Mouse (Mus musculus) kidney, postnatal 10 days (tissue): ENCODE data around the gene Gpr135.

Experiments
- DNase-seq: peaks from one replicate; pipeline ENCODE4 v3.0.0; 2021; ENCODE audit warnings: mixed read lengths

Gpr135 gene

DNA sequence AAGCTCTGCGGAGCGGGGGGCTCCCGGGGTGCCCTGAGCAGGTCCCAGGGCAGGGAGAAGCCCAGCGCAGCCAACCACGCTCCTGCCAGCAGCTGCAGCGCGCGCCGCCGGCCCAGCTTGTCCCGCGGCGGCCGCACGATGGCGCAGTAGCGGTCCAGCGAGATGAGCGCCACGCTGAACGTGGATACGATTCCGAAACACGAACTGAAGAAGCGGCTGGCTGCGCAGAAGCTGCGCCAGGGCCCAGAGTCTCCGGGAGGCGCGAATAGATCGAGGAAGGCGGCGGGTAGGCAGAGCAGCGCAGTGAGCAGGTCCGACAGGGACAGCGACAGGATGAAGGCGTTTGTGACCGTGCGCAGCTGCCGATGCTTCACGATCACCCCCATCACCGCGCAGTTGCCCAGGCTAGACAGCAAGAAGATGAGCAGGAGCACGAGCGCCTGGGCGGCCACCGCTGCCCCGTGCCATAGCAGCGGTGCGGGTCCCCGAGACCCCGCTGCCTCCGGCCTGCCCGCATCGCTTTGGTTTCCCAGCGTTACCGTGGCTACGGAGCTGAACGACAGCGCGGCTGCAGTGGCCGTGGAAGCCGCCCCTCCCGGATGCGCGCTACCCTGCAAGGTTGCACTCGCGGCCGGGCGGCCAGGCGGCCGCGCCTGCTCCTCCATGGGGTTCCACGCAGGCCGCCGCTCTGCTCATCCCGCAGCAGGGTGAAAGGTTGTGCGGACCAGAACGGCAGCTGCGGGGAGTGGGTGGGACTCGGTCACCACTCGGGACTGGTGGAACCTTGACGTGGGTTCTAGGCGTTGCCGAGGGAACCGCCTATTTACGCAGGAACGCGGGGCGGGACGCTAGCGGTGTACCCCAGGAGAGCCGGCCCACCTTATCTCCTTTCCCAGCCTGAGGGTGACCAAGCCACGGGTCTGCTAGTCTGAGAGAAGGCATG, at the start of gene Gpr135:
TSS of gene Gpr135 (minus strand) at position 799 of the 943 bp plus-strand sequence.
- DNase-seq: peak; percentile 89

DNA sequence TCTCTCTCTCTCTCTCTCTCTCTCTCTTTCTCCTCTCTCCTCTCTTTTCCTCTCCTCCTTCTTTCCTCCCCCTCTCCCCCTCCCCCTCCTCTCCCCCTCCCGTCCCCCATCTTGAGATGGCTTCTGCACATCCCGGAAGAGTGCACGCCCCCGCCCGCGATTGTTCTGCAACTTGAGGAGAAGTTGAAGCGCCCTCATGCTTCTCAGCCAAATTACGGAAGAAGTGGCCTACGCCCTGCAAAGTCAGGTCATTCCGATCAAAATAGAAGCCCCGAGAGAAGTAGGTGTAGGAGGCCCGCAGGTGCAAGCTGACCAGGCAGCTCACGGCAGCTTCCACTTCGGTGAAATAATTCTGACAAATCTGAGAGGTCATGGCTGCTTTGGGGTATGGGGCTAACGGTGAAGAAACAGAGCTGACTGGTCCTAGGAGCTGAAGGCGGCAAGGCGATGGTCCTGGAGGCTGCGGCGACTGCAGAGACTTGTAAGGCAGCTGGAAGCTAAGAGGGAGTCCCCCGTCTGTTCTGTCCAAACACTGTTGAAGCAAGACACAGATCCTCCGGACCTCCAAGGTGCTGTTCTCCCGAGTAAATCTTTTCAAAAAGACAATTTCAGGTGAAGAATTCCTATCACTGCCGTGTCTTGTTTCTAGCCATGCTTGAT, 44.9 kb upstream of the Gpr135 start:
- DNase-seq: no peak

DNA sequence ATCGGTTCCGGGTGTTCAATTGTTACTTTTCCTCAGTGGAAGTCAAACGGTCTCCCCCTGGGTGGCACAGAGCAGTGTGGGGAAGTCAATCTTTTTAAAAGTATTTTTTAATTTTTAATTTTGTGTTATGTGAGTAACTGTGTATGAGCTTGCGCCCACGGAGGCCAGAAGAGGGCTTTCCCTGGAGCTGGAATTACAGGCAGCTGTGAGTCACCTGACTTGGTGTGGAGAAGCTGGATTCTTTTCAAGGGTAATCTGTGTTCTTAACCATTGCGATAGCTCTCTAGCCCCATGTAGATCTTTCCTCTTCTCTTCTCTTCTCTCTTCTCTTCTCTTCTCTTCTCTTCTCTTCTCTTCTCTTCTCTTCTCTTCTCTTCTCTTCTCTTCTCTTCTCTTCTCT, 44.2 kb upstream of the Gpr135 start:
- no peak for DNase-seq

DNA sequence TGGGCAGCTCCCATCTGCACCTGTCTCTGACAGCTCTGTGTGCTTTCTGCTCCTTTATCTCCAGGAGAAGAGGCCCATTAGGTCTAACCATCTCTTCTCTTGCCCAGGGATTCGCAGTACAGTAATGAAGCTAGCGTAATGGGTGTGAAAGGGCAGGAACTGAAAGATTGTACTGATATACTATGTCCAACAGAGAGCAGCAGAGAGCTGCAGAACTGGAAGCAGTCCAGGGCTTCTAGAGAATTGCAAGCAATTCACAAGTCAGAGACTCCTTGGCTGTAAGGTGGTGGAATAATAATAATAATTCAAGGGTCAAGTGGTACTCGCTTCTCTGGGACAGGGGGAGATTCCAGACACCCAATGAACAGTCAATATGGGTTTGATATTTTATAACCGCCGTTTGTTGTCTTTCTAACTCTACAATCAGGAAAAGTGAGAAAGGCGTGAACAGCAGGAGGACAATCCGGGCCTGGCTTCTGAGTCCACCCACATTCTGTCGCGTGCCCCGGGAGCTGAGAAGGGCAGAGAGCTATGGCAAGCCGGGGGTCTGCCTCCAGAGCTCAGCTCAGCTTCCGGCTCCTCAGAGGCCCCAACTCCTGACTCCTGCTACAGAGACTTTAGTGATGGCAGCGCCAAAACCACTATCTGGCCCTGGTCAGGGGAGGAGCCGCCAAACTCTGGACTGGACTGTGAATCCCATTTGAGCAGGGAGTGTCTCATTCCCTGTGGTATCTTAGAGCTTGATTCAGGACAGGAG, 33.8 kb upstream of the Gpr135 start:
- peak; percentile 77 for DNase-seq

DNA sequence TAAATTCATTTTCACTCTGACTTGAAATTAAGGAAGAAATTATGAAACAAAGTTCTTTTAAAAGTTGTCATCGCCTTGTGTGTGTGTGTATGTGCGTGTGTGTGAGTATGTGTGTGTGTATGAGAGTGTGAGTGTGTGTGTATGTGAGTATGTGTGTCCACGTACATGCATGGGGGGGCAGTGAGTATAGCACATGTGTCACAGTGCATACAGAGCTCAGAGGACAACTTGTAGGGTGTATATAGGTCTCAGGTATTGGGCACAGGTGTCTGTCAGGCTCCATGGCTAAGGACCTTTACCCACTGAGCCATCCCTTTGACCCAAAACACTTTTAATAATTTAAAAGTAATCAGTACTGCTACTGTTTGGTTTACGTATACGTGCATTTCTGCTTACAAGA, 33.1 kb upstream of the Gpr135 start:
- DNase-seq: no peak

DNA sequence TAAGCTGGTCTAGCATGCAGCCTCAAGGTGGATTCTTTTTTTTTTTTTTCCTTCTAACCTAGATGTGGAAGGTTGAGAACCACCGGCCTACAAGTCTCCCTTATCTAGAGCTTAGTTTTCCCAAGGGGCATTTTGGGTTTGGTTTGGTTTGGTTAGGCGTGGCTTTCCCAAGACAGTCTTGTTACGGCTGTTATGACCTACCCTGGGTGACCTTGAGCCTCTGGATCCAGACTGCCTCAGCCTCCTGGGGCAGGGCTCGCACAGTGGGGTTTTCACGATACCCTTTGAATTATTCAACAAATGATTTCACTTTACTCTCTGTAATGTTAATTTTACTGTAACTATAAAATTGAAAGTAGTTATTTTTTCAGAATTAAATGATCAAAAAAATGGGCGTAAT, 31.9 kb upstream of the Gpr135 start:
- DNase-seq: no peak

DNA sequence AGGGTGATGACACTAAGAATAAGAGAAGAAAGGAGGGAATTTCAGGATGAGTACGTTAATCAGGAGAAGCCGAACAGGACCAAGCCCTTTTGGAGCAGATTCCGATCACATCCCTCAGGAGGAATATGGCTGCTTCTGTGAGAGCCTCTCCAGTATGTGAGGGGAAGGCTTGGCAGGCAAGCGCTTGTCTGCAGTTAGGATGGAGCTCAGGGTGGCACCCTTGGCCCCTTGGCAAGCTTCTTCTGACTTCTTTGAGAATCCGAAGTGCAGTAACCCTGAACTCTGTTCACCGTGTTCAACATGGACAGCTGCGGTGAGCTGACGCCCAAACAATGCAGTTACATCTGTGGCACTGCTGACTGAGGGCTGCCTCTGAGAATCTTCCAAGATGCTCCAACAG, 26.0 kb upstream of the Gpr135 start:
- DNase-seq: no peak

DNA sequence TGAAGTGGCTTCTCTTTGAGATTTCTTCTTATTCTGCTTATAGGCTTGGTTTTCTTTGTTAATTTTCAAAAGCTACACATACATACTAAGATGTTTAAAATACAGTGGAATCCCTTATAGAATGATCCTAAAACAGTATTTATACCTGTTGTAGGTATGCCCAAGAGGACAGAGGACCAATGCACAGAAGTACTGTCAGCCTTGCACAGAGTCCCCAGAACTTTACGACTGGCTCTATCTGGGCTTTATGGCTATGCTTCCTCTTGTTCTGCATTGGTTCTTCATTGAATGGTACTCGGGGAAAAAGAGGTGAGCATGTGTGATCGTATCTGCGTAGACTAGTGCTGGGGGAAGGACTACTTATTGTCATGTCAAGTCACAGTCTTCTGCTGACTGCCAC, 18.9 kb upstream of the Gpr135 start:
- DNase-seq: no peak

DNA sequence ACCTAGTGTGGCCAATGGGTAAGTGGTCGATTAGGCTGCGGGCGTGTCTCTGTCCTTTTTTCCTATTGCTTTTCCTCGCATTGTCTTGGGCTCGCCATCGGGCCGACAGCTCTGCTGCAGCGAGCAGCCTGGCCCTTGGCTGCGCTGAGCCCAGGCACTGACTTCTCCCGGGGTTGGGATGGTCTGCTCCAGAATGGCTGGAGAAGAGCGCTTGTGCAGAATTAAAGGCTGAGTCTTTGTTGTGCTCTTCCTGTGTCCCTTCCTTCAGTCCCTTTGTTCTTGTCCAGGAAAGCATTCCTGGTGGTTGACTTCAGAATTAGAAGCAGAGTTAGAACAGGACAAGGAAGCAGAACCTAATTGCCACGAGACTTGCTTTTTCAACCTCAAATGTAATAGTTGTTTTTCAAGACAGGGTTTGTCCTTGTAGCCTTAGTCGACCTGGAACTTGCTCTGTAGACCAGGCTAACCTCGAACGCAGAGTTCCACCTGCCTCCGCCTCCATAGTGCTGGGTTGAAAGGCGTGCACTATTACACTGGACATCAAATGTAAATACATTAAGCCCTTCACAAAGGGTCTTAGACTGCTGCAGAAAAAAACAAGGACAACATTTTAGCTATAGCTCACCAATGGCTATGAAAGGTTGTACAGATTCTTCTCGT, 15.4 kb upstream of the Gpr135 start:
- peak; percentile 27 for DNase-seq

DNA sequence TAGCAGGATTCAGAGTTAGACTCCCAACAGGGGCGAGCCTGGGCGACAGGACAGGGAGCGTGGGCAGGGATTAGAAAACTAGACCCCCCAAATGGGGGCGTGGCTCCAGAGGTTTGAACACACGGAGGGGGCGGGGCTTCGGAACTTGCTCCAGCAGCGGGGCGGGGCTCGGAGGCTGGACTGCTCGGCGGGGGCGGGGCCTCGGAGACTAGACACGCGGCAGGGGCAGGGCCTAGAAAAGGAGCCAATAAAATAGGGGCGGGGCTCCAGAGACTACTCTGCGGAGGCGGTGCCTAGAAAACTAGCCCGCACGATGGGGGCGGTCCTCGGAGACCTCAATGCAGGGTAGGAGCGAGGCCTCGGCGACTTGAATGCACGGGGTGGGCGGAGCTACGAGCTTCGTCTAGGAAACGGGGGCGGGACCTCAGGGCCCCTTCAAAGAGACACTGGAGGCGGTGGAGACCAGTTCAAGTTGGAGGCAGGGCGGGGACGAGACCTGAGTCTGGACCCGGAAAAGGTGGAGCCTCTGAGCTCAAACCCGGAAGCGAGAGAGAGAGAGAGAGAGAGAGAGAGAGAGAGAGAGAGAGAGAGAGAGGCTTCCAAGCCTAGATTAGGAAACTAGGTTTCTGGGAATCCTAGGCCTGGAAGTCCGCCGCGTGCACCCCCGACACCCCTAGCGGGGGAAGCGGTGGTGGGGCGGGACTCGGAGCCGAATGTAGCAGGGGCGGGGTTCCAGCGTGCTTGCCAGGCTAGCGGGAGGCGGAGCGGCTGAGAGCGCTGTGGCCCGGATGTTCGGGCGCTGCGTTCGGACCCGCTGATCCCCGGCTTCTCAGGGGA, 14.6 kb upstream of the Gpr135 start, which contains the start of the genes L3hypdh and Jkamp:
TSS of gene L3hypdh (minus strand) at position 111 of the 837 bp plus-strand sequence.
TSS of gene Jkamp (plus strand) at position 261 of the 837 bp plus-strand sequence.
- peak; percentile 100 for DNase-seq

DNA sequence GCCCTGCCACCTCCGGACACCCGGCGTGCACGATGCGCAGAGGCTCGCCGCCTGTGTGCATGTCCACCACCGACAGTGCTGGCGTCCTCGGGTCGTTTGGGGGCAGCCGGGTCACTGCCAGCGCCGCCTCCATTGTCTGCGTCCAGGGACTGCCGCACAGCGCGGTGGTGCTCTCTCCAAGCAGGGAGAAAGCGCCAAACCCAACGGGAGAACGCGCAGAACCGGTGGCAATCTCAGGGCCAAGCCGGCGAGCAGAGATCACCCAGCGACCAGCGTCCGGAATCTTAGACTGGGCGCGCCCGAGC, 14.1 kb upstream of the Gpr135 start:
- DNase-seq: no peak

DNA sequence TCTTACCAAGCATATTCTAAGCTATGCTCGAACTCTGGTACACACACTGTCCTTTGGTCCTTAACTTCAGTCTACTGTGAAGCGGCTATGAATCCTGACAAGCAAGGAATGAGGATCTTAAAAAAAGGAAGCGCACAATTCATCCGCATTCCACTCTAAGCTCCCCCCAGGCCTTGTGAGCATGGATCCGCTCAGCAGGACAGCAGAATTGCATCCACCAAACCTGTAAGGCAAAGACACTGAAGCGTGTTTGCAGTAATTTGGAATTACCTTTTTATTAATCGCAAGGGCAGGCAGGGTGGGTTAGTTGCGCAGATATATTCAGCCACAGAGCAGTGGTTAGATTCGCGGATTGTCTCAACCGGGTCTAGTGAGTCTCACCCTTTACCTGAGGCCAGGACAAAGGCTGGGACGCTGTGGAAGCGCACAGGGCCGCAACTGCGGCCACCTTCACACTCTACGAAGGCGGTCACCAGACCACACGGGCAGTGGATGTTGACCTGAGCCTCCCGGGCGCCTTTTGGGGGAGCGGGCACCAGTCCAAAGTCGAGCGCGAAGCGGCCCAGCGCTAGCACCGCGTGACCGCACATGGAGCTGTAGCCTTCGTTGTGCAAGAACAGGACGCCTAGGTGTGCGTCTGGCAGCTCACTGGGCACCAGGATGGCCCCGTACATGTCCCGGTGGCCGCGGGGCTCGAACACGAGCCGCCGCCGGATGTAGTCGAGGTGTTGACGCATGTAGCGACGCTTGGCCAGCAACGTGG, 13.5 kb upstream of the Gpr135 start:
- peak; percentile 87 for DNase-seq

DNA sequence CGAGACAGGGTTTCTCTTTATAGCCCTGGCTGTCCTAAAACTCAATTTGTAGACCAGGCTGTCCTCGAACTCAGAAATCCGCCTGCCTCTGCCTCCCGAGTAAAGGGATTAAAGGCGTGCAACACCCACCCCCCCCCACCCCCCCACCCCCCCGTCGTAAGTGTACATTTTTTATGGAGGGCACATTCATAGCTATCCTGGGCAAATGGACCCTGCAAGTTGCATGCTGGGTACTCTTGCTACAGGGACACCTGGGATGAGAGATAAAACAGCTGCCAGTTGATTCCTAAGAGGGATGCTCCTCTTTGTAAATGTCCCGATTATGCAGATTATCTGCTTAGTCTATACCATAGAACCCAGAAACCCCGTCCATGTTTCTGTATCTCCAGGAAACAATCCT, 12.3 kb upstream of the Gpr135 start:
- DNase-seq: no peak

DNA sequence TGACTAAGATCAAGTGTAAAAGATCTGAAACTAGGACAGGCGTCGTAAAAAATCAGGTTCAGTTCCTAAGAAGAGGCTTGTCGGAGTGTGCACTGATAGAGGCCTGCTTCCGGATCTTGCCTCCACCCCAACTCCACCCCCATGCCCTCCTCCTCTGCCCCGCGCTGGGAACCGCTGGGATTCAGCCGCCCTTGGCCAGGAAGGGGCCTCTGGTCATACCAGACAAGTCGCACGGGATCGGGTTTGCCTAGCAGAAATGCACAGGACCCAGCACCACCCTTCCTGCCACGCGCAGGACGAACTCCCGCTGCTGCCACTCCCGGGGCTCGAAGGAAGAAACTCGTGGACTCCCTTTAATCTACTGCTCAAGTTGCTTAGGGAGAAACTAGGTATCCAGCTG, 11.4 kb upstream of the Gpr135 start:
- peak; percentile 60 for DNase-seq

DNA sequence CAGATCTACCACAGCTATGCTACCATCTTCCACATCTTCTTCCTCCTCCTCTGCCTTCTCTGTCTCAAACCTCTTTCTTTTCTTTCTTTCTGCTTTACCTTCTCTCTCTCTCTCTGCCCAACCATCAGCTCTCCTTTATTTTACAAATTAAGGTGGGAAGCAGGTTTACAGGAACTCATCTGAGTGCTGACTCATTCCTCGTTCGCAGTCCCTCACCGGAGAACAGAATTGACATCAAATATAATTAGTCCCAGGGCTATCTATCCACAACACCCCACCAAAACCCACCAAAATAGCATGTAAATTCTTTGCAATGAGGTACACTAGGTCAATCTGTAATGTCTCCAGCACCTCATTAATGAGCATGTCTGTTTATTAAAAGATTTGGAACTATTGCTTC, 11.0 kb upstream of the Gpr135 start:
- no peak for DNase-seq

DNA sequence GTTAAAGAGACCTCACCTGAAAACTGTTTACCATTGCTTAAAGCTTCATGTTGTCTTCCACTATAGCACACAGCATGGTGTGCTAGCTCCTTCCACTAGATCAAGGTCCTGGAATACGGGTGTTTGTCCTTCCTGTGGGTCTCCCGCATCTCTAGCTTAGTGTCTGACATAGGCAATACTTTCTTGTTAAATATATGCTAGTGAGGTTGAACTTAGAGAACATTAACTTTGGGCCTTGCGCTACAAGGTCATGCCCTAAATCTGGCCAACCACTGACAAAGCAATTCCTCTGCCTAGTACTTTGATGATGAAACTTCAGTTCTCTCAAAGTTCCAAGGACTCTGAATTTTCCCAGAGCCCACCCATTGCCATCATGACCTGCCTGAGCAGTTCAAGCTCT, 7.3 kb upstream of the Gpr135 start:
- DNase-seq: no peak

DNA sequence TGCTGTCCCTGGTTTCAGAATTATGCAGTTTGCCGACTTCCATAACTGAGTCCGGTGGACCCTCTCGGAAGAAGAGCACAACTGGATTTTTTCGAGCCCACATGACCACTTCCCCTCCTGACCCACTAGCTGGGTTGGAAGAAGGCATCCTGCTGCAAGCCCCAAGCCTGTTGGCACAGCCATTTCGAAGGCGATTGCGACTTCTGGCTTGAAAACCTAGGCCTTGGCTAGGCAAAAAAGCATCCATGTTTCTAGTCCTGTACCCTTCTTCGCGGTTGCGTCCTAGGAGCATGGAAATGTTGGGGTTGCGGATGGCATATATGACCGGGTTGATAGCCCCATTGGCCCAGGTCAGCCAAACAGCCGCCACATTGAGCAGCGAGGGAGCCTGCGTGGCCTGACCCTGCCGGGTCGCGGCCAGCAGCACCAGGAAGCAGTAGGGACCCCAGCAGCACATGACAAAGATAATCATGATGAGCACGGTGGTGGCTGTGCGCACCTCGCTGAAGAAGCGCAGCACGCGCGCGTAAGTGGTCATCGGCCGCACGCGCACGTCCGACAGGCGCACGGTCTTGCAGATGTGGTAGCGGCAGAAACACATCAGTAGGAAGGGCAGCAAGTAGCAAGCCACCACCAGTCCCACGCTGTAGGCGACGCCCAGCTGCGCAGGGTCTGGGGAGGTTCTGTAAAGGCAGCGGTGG, 1.1 kb downstream of the Gpr135 start:
- DNase-seq: no peak

DNA sequence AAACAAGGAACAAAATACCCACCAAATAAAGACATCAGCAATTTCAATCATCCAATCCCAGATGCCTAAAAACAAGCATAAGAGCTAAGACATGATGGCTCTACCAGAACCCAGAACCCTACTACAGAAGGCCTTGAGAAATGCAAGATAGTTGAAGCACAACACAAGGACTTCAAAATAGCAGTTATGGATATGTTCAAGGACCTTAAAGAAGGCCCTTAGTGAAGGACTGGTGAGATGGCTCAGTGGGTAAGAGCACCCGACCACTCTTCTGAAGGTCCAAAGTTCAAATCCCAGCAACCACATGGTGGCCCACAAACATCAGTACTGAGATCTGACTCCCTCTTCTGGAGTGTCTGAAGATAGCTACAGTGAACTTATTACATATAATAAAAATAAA, 13.1 kb downstream of the Gpr135 start:
- no peak for DNase-seq

DNA sequence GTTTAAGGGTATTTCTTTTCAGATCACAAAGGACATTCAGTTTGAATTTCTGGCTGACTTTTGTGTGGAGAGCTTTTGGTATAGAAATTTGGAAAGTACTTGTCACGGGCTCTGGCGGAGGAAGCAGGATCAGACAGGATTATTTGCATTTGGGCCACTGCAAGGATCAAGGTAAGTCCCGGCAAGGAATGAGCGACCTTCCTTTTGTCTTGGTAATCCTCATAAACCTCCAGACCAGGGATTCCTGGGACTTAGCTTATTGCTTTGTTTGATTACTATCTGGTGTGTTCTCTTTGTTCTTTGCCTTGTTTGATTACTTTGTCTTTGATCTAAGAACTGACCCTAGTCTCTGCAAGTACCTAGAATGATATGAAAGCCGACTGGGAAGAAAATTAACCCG, 17.1 kb downstream of the Gpr135 start:
- DNase-seq: no peak

DNA sequence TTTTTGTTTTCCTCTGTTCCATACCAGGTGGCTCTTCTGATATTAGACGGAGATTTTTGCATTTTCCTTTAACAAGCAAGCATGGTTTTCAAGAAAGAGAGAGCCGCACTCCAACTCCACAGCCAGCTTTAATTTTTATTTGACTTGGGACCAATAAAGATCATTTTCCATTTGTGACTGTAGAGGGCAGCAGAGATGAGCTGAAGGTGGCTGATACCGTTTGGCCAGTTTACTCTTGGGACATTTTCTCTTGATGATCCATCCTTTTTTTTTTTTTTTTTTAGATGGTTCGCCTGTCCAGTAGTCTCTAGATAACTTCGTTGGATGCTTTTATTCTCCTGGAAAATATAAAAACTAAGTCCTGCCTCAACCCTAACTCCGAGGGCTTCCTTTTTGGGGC, 17.6 kb downstream of the Gpr135 start:
- DNase-seq: no peak

DNA sequence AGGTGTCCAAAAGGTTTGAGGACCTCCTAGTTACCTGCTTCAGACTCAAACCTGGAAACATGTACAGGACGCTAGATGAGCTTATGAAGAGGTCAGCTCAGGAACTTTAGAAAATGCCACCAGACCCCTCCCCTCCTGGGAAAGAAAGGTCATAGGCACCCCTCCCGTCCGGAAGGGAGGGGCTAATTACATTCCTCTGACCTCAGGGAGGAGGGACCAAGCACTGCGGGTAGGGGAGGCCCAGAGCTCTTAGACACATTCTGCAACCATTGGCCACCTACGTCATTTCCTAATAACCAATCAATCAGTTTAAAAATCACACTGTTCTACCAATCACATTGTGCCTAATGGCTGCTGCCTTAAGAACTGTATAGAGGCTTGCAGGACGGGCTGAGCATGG, 18.4 kb downstream of the Gpr135 start:
- no peak for DNase-seq
